In genomic region chr4:139587773-139588172, GRCm38 (mm10) we compare ENCODE assay signal across 18 mouse cellular contexts. TPM values are rescaled to one million over a fixed set of nuclear protein-coding genes. Genes with fewer than 3 reads are reported as not detected.
DNase-seq lines count a peak whose midpoint lies in the region; ATAC-seq and TF ChIP-seq lines count a peak whose summit lies in the region.
"Had no signal": no experiment of that assay in that cellular context is flagged by ENCODE, and none has a peak within 500 bp of the region (broad histone marks: within the 10 kb centered on the region; RNA-seq: fewer than 3 reads in every experiment).

No protein-coding gene starts in this region.

- H3K27me3 ChIP-seq in heart, embryonic 10.5 days (ENCODE audit: insufficient read depth, poor library complexity, severe bottlenecking): no peaks in the 10 kb centered on the region
- no peaks in the 10 kb centered on the region for H3K27me3 ChIP-seq in liver, adult 2 months (ENCODE audit: control insufficient read depth, insufficient read depth, low read length)
- H3K27me3 ChIP-seq in forebrain, embryonic 13.5 days: no peaks in the 10 kb centered on the region
- H3K27me3 ChIP-seq: hindbrain, embryonic 13.5 days; liver, embryonic 15.5 days had no signal

- DNase-seq in heart, embryonic 10.5 days (ENCODE audit: low spot score): no peak
- no peak for DNase-seq in heart, postnatal 25 days (ENCODE audit: low spot score)
- DNase-seq in liver, adult 2 months (ENCODE audit: extremely low read depth, low read depth, low spot score): peak; percentile 82
- DNase-seq in liver: no peak
- peak; percentile 83 for DNase-seq in fibroblast of lung, adult 2 months (ENCODE audit: low read depth)
- DNase-seq in gastrocnemius, postnatal 14 days: no peak
- DNase-seq: thymus, adult 18-20 months had no signal

- intact Hi-C loops in heart, postnatal 25 days (cut with DNase I): no loop called here
- intact Hi-C loops in gastrocnemius, postnatal 14 days (cut with DNase I; ENCODE audit: low total_unique reads): no loop called here

- peaks cover 79% of the 10 kb centered on the region for H3K4me1 ChIP-seq in heart, embryonic 10.5 days
- H3K4me1 ChIP-seq in liver, adult 2 months (ENCODE audit: control insufficient read depth, insufficient read depth, low read length): peaks cover 49% of the 10 kb centered on the region
- H3K4me1 ChIP-seq in brown adipose tissue, adult 24 weeks (ENCODE audit: control insufficient read depth, insufficient read depth, insufficient read length, low read length): peaks cover 58% of the 10 kb centered on the region
- peaks cover 16% of the 10 kb centered on the region for H3K4me1 ChIP-seq in forebrain, embryonic 13.5 days

- 84% methylated on average over 4 of the region's 4 CpGs for WGBS in heart, embryonic 10.5 days
- 24% methylated on average over 4 of the region's 4 CpGs for WGBS in liver, adult 2 months
- WGBS in forebrain, embryonic 13.5 days: 75% methylated on average over 4 of the region's 4 CpGs

- TF ChIP-seq POLR2A in liver, adult 2 months (IDR thresholded peaks at IDR 0.05; ENCODE audit: extremely low read depth, insufficient read depth, low read length): no peak

- no peak overlapping the region for H3K9ac ChIP-seq in liver, adult 2 months (ENCODE audit: low read depth, low read length)
- H3K9ac ChIP-seq in forebrain, embryonic 13.5 days: no peak overlapping the region
- H3K9ac ChIP-seq: hindbrain, embryonic 13.5 days; liver, embryonic 15.5 days had no signal

- H3K9me3 ChIP-seq in heart, embryonic 10.5 days: no peaks in the 10 kb centered on the region
- H3K9me3 ChIP-seq in forebrain, embryonic 13.5 days (replicated peaks): no peaks in the 10 kb centered on the region
- H3K9me3 ChIP-seq: hindbrain, embryonic 13.5 days; liver, embryonic 15.5 days had no signal

- no peak for TF ChIP-seq CTCF in liver, adult 2 months (IDR thresholded peaks at IDR 0.05; ENCODE audit: low read depth, low read length)

- H3K79me2 ChIP-seq in liver, adult 2 months (ENCODE audit: control insufficient read depth, insufficient read depth, low read length): peaks cover 80% of the 10 kb centered on the region; the same call in 1 of the 2 replicates

- H3K36me3 ChIP-seq in heart, embryonic 10.5 days: no peaks in the 10 kb centered on the region
- H3K36me3 ChIP-seq in liver, adult 2 months (ENCODE audit: control insufficient read depth, insufficient read depth, low read length): no peaks in the 10 kb centered on the region
- no peaks in the 10 kb centered on the region for H3K36me3 ChIP-seq in forebrain, embryonic 13.5 days (ENCODE audit: poor library complexity, severe bottlenecking)
- H3K36me3 ChIP-seq: hindbrain, embryonic 13.5 days; liver, embryonic 15.5 days had no signal

- H3K4me3 ChIP-seq in heart, embryonic 10.5 days: no peak overlapping the region
- H3K4me3 ChIP-seq in liver, adult 2 months (ENCODE audit: insufficient read depth, low read depth, low read length): no peak overlapping the region
- H3K4me3 ChIP-seq in brown adipose tissue, adult 24 weeks (ENCODE audit: insufficient read depth, low read depth, low read length): no peak overlapping the region
- no peak overlapping the region for H3K4me3 ChIP-seq in forebrain, embryonic 13.5 days
- H3K4me3 ChIP-seq: hindbrain, embryonic 13.5 days; liver, embryonic 15.5 days had no signal

- H3K27ac ChIP-seq in heart, embryonic 10.5 days: peak overlapping the region; percentile 74
- H3K27ac ChIP-seq in liver, adult 2 months (replicated peaks; ENCODE audit: insufficient read depth, low read depth, low read length): peak overlapping the region; percentile 61
- H3K27ac ChIP-seq in brown adipose tissue, adult 24 weeks (replicated peaks; ENCODE audit: low read depth, low read length): peak overlapping the region; percentile 96
- H3K27ac ChIP-seq in forebrain, embryonic 13.5 days: no peak overlapping the region
- H3K27ac ChIP-seq: hindbrain, embryonic 13.5 days; liver, embryonic 15.5 days had no signal

- no peak for ATAC-seq in forebrain, embryonic 13.5 days

- H3K4me2 ChIP-seq in forebrain, embryonic 13.5 days: no peak overlapping the region
- H3K4me2 ChIP-seq: hindbrain, embryonic 13.5 days; liver, embryonic 15.5 days had no signal

RNA-seq across cellular contexts. Expression of gene Gm21969, which starts 15.2 kb away (rescaled TPM):
- not detected in 2 replicates for polyA plus RNA-seq in heart, embryonic 10.5 days (2016; fragmentation: Nextera tagmentation; extraction: Ambion mirVana)
- not detected for total RNA-seq in heart, postnatal 25 days (2021)
- 0.09 and 0.27 TPM in 2 replicates for total RNA-seq in liver, adult 2 months (2014; rRNA removed)
- 0.11 and 0.14 TPM in 2 replicates for polyA plus RNA-seq in liver, adult 2 months (2012; rRNA removed)
- polyA plus RNA-seq in brown adipose tissue, adult 24 weeks (2012; ENCODE audit: insufficient read depth, insufficient read length, missing spikeins): not detected in 2 replicates
- not detected in 2 replicates for polyA plus RNA-seq in forebrain, embryonic 13.5 days (2015; fragmentation: Nextera tagmentation; extraction: Ambion mirVana)
- not detected for total RNA-seq in gastrocnemius, postnatal 14 days (2021)
- total RNA-seq: CH12.LX; gastrocnemius, postnatal 4 days; left cerebral cortex, adult 8-10 months; megakaryocyte, adult 5-6 weeks had no signal
- polyA plus RNA-seq: brain, embryonic 14.5 days; forebrain, embryonic 11.5 days; hindbrain, embryonic 13.5 days; liver, embryonic 15.5 days; neural tube, embryonic 11.5 days had no signal

RNA-seq across cellular contexts. Expression of gene Aldh4a1, which starts 34.9 kb away (rescaled TPM):
- polyA plus RNA-seq in heart, embryonic 10.5 days (2016; fragmentation: Nextera tagmentation; extraction: Ambion mirVana): 28.0 and 28.3 TPM in 2 replicates
- 10 to 100 TPM; 64.1 to 68.5 TPM for total RNA-seq in heart, postnatal 25 days (2021)
- total RNA-seq in liver, adult 2 months (2014; rRNA removed): 288 and 375 TPM in 2 replicates
- 557 and 601 TPM in 2 replicates for polyA plus RNA-seq in liver, adult 2 months (2012; rRNA removed)
- 72.9 and 74.8 TPM in 2 replicates for polyA plus RNA-seq in brown adipose tissue, adult 24 weeks (2012; ENCODE audit: insufficient read depth, insufficient read length, missing spikeins)
- 20.9 and 21.1 TPM in 2 replicates for polyA plus RNA-seq in forebrain, embryonic 13.5 days (2015; fragmentation: Nextera tagmentation; extraction: Ambion mirVana)
- 10 to 100 TPM; 45.0 to 47.7 TPM for total RNA-seq in gastrocnemius, postnatal 14 days (2021)

RNA-seq across cellular contexts. Expression of gene Iffo2, which starts 57.4 kb away (rescaled TPM):
- polyA plus RNA-seq in heart, embryonic 10.5 days (2016; fragmentation: Nextera tagmentation; extraction: Ambion mirVana): 3.4 and 4.8 TPM in 2 replicates
- 1 to 10 TPM; 5.5 to 6.0 TPM for total RNA-seq in heart, postnatal 25 days (2021)
- 4.3 and 5.4 TPM in 2 replicates for total RNA-seq in liver, adult 2 months (2014; rRNA removed)
- 5.3 and 7.0 TPM in 2 replicates for polyA plus RNA-seq in liver, adult 2 months (2012; rRNA removed)
- polyA plus RNA-seq in brown adipose tissue, adult 24 weeks (2012; ENCODE audit: insufficient read depth, insufficient read length, missing spikeins): 8.0 and 10.7 TPM in 2 replicates
- 3.6 and 4.2 TPM in 2 replicates for polyA plus RNA-seq in forebrain, embryonic 13.5 days (2015; fragmentation: Nextera tagmentation; extraction: Ambion mirVana)
- total RNA-seq in gastrocnemius, postnatal 14 days (2021): 1 to 10 TPM; 3.9 to 4.9 TPM

Comparison
In these comparisons a context has a peak if more than half of its experiments do, and no peak if none do; other contexts are left out.
1. DNase-seq: peak in liver, adult 2 months (single experiment) and fibroblast of lung, adult 2 months (single experiment); none in heart, embryonic 10.5 days (single experiment), heart, postnatal 25 days (single experiment), liver (single experiment) and gastrocnemius, postnatal 14 days (single experiment).